Mouse (Mus musculus) MEL (cell line): ENCODE measurements around the gene Epha4. TPM values are rescaled to one million over a fixed set of nuclear protein-coding genes. Genes with fewer than 3 reads are reported as not detected.

Source experiments
- DNase-seq: peaks from one replicate; pipeline ENCODE4 v3.0.0; 2011; ENCODE audit warnings: low read depth, low spot score
- H3K27ac ChIP-seq: 2 replicates; pipeline ENCODE4 v1.5.1; 2012; ENCODE audit warnings: low read depth, mild to moderate bottlenecking, control low read depth, low read length, moderate library complexity; ENCODE audit not compliant: control insufficient read depth
- H3K27me3 ChIP-seq, 2 experiments: fragments of 150-350 bp in 1 of 2; sonication (generic) in 1 of 2; 2 replicates each; pipeline ENCODE4 v1.6.1; 2012; ENCODE audit warnings: low read length in 2 of 2, mild to moderate bottlenecking in 2 of 2, improper control_type of control experiment in 1 of 2, moderate library complexity in 1 of 2; ENCODE audit not compliant: insufficient read depth in 2 of 2, control insufficient read depth in 1 of 2
- H3K36me3 ChIP-seq, 2 experiments: 2 replicates each; pipeline ENCODE4 v1.6.1; 2012 to 2014; ENCODE audit warnings: low read length in 2 of 2, improper control_type of control experiment in 1 of 2, inconsistent platforms in 1 of 2, mild to moderate bottlenecking in 1 of 2; ENCODE audit not compliant: insufficient read depth in 2 of 2, control insufficient read depth in 1 of 2
- H3K4me1 ChIP-seq, 2 experiments: fragments of 150-350 bp in 1 of 2; sonication (generic) in 1 of 2; 2 replicates each; pipeline ENCODE4 v1.6.1; 2012; ENCODE audit warnings: low read length in 2 of 2, improper control_type of control experiment in 1 of 2, mild to moderate bottlenecking in 1 of 2; ENCODE audit not compliant: insufficient read depth in 2 of 2, control insufficient read depth in 1 of 2
- H3K4me3 ChIP-seq, 2 experiments: fragments of 150-350 bp in 1 of 2; sonication (generic) in 1 of 2; 2 replicates each; pipeline ENCODE4 v1.5.1; 2012; ENCODE audit warnings: low read depth in 2 of 2, low read length in 2 of 2, mild to moderate bottlenecking in 2 of 2, moderate library complexity in 2 of 2, control low read depth in 1 of 2, improper control_type of control experiment in 1 of 2; ENCODE audit not compliant: control insufficient read depth in 1 of 2, insufficient read depth in 1 of 2
- H3K79me2 ChIP-seq: 2 replicates; pipeline ENCODE4 v1.6.1; 2012; ENCODE audit warnings: mild to moderate bottlenecking, low read length, moderate library complexity; ENCODE audit not compliant: control insufficient read depth, poor library complexity, insufficient read depth
- H3K9ac ChIP-seq: 2 replicates; pipeline ENCODE4 v1.6.1; 2012; ENCODE audit warnings: low read depth, mild to moderate bottlenecking, control low read depth, low read length, moderate library complexity; ENCODE audit not compliant: control insufficient read depth, poor library complexity, severe bottlenecking
- H3K9me3 ChIP-seq: fragments of 150-350 bp; sonication (generic); replicated peaks from 2 replicates; pipeline ENCODE4 v1.6.1; 2012; ENCODE audit warnings: mild to moderate bottlenecking, low read length, improper control_type of control experiment, moderate library complexity; ENCODE audit not compliant: insufficient read depth
- BHLHE40 ChIP-seq: IDR thresholded peaks from 2 replicates; pipeline ENCODE4 v1.6.1; 2012; ENCODE audit warnings: low read depth, mild to moderate bottlenecking, inconsistent platforms, low read length, improper control_type of control experiment, borderline replicate concordance
- ETS1 ChIP-seq: IDR thresholded peaks from 2 replicates; pipeline ENCODE4 v1.6.1; 2012; ENCODE audit warnings: low read depth, mild to moderate bottlenecking, inconsistent platforms, low read length, improper control_type of control experiment, moderate library complexity
- HCFC1 ChIP-seq: IDR thresholded peaks from 2 replicates; pipeline ENCODE4 v1.6.1; 2012; ENCODE audit warnings: low read depth, mild to moderate bottlenecking, inconsistent platforms, low read length, improper control_type of control experiment, moderate library complexity
- JUND ChIP-seq: IDR thresholded peaks from 2 replicates; pipeline ENCODE4 v1.6.1; 2011; ENCODE audit warnings: low read depth, mild to moderate bottlenecking, improper control_type of control experiment, low read length
- KAT2A ChIP-seq: conservative IDR thresholded peaks from 2 replicates; pipeline ENCODE4 v1.6.1; 2012; ENCODE audit warnings: low read depth, low read length, improper control_type of control experiment, inconsistent platforms
- MAFK ChIP-seq: IDR thresholded peaks from 2 replicates; pipeline ENCODE4 v1.6.1; 2011; ENCODE audit warnings: low read depth, mild to moderate bottlenecking, low read length, improper control_type of control experiment, borderline replicate concordance
- MEF2A ChIP-seq: IDR thresholded peaks from 2 replicates; pipeline ENCODE4 v1.6.1; 2014; ENCODE audit warnings: low read depth, mild to moderate bottlenecking, inconsistent platforms, low read length, improper control_type of control experiment; ENCODE audit not compliant: poor library complexity, insufficient replicate concordance, severe bottlenecking; ENCODE audit errors: extremely low read depth
- MYB ChIP-seq: IDR thresholded peaks from 2 replicates; pipeline ENCODE4 v1.6.1; 2011; ENCODE audit warnings: mild to moderate bottlenecking, low read depth, low read length, improper control_type of control experiment
- POLR2AphosphoS2 ChIP-seq: IDR thresholded peaks from 2 replicates; pipeline ENCODE4 v1.6.1; 2011; ENCODE audit warnings: low read length, improper control_type of control experiment
- TAL1 ChIP-seq: IDR thresholded peaks from 2 replicates; pipeline ENCODE4 v1.6.1; 2012; ENCODE audit warnings: mild to moderate bottlenecking, inconsistent platforms, low read length, moderate library complexity, mixed read lengths
- TBP ChIP-seq: IDR thresholded peaks from 2 replicates; pipeline ENCODE4 v1.8.0; 2011; ENCODE audit warnings: low read depth, low read length, improper control_type of control experiment
- TCF12 ChIP-seq: IDR thresholded peaks from 2 replicates; pipeline ENCODE4 v1.6.1; 2014; ENCODE audit warnings: low read depth, mild to moderate bottlenecking, inconsistent platforms, low read length, improper control_type of control experiment, moderate library complexity
- UBTF ChIP-seq: IDR thresholded peaks from 2 replicates; pipeline ENCODE4 v1.6.1; 2012; ENCODE audit warnings: low read depth, mild to moderate bottlenecking, inconsistent platforms, low read length, improper control_type of control experiment, moderate library complexity, borderline replicate concordance; ENCODE audit not compliant: insufficient read depth
- ZKSCAN1 ChIP-seq: IDR thresholded peaks from 2 replicates; pipeline ENCODE4 v1.6.1; 2012; ENCODE audit warnings: low read depth, mild to moderate bottlenecking, inconsistent platforms, low read length, improper control_type of control experiment, moderate library complexity
- ZNF384 ChIP-seq: IDR thresholded peaks from 2 replicates; pipeline ENCODE4 v1.6.1; 2012; ENCODE audit warnings: low read depth, mild to moderate bottlenecking, inconsistent platforms, low read length, improper control_type of control experiment
- polyA plus RNA-seq, 2 experiments: library from polyadenylated mRNA; stranded (reverse) in 1 of 2; unstranded in 1 of 2; fragments of >175 nt in 1 of 2; fragments of >200 nt in 1 of 2; gene quantifications; 2 replicates each; pipeline versions ENCODE4 v1.2.1 to v1.2.4; 2012; ENCODE audit warnings: low replicate concordance in 2 of 2, low read depth in 1 of 2; ENCODE audit not compliant: insufficient read length in 2 of 2, insufficient read depth in 1 of 2, missing spikeins in 1 of 2
- total RNA-seq: library from RNA; depleted of rRNA; stranded (reverse); fragments of 300-350 nt; gene quantifications from 2 replicates; pipeline ENCODE4 v1.2.3, GENCODE M21; 2012

Epha4 gene
- total and polyA plus RNA-seq, 3 experiments = not detected

DNA sequence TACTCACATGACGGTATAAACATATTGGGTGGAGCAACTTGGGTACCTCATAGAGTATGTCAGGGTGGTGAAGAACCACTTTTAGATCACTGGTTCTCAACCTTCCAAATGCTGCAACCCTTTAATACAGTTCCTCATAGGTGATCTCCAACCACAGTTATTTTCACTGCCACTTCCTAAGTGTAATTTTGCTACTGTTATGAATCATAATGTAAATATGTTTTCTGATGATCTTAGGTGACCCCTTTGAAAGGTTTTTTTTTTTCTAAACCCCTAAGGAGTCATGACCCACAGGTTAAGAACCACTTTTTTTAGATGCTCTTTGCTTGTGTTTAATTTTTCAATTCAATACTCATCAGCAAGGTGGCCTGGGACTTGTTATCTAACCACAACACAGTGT, 151.0 kb downstream of the Epha4 start:
- H3K27ac ChIP-seq = no peak overlapping the region
- no peak overlapping the region for H3K9ac ChIP-seq
- H3K4me1 ChIP-seq = no peaks in the 10 kb centered on the region
- H3K27me3 ChIP-seq = no peaks in the 10 kb centered on the region
- H3K9me3 ChIP-seq = no peaks in the 10 kb centered on the region
- TF ChIP-seq MEF2A (no peak), TAL1 (no peak), MYB (no peak), BHLHE40 (no peak), JUND (no peak), ETS1 (no peak), ZNF384 (no peak), MAFK (no peak), POLR2AphosphoS2 (no peak), KAT2A (no peak), ZKSCAN1 (no peak), TCF12 (no peak)
- H3K36me3 ChIP-seq = no peaks in the 10 kb centered on the region
- no peaks in the 10 kb centered on the region for H3K79me2 ChIP-seq
- no peak for DNase-seq
- H3K4me3 ChIP-seq = no peak overlapping the region

DNA sequence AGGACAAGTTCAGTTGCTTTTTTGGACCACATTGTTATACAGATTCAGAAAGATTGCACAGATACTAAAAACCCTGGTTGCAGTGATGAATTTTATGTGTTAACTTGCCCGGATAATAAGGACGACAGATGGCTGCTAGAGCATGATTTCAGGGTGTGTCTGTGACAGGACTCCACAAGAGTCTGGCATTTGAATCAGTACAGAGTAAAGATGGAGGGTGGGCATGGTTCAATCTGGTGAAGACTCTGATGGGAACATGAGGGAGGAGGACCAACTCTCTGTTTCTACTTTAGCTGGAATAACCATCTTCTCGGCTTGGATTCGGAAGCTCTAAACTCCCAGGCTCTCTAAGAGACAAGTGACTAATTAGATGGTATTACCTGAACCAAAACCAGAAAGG, 168.4 kb downstream of the Epha4 start:
- no peaks in the 10 kb centered on the region for H3K27me3 ChIP-seq
- H3K4me3 ChIP-seq = no peak overlapping the region
- no peak overlapping the region for H3K9ac ChIP-seq
- no peaks in the 10 kb centered on the region for H3K9me3 ChIP-seq
- DNase-seq = no peak
- TF ChIP-seq TBP = no peak
- H3K4me1 ChIP-seq = no peaks in the 10 kb centered on the region
- no peak overlapping the region for H3K27ac ChIP-seq
- no peaks in the 10 kb centered on the region for H3K79me2 ChIP-seq
- H3K36me3 ChIP-seq = no peaks in the 10 kb centered on the region

DNA sequence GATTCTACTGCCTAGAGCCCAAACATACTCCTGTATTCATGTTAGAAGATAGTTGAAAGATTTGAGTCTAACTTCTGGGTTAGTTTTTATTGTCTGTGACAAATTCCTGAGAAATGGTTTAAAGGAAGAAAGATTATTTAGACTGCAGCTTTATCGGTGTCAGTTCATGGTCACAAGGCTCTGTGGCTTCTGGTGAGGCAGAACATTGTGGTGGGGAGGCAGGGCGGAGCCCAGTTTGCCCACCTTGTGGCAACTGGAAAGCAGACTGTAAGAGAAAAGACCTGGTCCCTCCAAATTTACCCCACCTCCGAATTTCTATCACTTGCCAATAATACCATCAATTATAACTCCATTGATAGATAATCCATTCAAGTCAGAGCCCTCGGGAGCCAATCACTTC, 171.1 kb downstream of the Epha4 start:
- no peak overlapping the region for H3K27ac ChIP-seq
- H3K9me3 ChIP-seq = no peaks in the 10 kb centered on the region
- no peaks in the 10 kb centered on the region for H3K27me3 ChIP-seq
- H3K79me2 ChIP-seq = no peaks in the 10 kb centered on the region
- no peak for DNase-seq
- H3K36me3 ChIP-seq = no peaks in the 10 kb centered on the region
- no peak overlapping the region for H3K9ac ChIP-seq
- TF ChIP-seq HCFC1 (no peak), MEF2A (no peak), TBP (no peak), UBTF (no peak)
- no peak overlapping the region for H3K4me3 ChIP-seq
- H3K4me1 ChIP-seq = no peaks in the 10 kb centered on the region
